Mouse (Mus musculus) gastrocnemius, adult 2 months (tissue): Measurements from ENCODE around the gene Gm49486. TPM values are rescaled to one million over a fixed set of nuclear protein-coding genes. Genes with fewer than 3 reads are reported as not detected.

Source experiments
- DNase-seq: peaks from one replicate; pipeline ENCODE4 v3.0.0; 2022
- H3K27ac ChIP-seq: fragments of 200-600 bp; 2 replicates; pipeline ENCODE4 v1.8.1; 2022; ENCODE audit warnings: mild to moderate bottlenecking
- H3K4me3 ChIP-seq: fragments of 200-600 bp; 2 replicates; pipeline ENCODE4 v1.8.1; 2022; ENCODE audit warnings: mild to moderate bottlenecking, moderate library complexity
- CTCF ChIP-seq: fragments of 200-600 bp; IDR thresholded peaks from 2 replicates; pipeline ENCODE4 v1.8.1; 2022; ENCODE audit warnings: antibody characterized with exemption, mild to moderate bottlenecking, moderate library complexity
- intact Hi-C: fragments of 180-260 bp; cut with DNase I; formaldehyde crosslinking; loops from one replicate; pipeline ENCODE4 v1.15.1; 2025
- long read RNA-seq, 2 experiments: library from polyadenylated mRNA; stranded (forward); transcript quantifications; one replicate each; pipeline ENCODE4 v2.0.0; 2021
- total RNA-seq, 2 experiments: library from RNA; stranded (reverse); gene quantifications; 2 replicates each; pipeline ENCODE4 v1.2.3; 2021

Gene Gm49486
- total RNA-seq: 1 to 10 TPM in 1 of 2 experiments, under 1 TPM in 1; 0.10 to 1.0 TPM
- long read RNA-seq, experiment 1: 0 reads
- long read RNA-seq, experiment 2: 0 reads

DNA sequence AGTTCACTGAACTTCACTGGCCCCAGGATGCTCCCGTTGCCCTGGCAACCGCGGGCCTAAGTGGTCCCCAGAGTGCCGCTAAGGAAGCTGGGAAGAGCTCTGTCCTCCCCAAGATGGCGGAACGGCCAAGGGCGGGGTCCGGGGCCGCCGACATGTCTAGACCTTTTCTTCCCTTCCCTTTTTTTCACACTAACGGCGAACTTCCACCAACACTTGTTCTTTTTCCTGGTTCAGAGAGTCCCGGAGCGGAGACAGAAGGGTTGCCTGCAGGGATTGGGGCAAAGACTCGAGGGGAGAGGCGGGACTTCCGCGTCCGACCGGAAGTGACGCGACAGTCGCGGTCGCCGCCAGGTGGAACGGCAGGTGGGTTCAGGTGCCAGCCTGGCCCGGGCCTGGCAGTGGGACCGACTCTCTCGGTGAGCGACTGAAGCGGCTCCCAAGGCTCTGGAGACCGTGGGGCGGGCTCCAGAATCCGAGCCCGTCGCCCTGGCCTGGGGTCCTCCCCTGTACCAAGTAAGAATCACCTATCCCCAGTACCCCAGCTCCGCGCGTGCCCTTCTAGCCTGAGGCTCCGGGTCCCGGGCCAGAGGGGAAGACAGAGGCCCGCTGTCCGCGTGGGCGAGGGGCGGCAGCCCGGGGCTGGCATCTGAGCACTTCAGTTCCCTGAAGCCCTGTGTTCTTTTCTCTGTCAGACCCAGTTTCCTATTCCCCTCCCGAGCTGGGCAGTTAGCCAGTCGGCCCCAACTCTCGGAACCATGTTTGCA is at the start of gene Gm49486, which contains the start of gene Pick1:
TSS of gene Gm49486 (plus strand) at position 334 of the 764 bp plus-strand sequence.
TSS of gene Pick1 (plus strand) at position 116 of the 764 bp plus-strand sequence.
- Histone ChIP-seq H3K27ac (peak within 1 kb of the TSS; percentile 98), H3K4me3 (peak within 1 kb of the TSS; percentile 83)
- no peak for TF ChIP-seq CTCF
- peak; percentile 93 for DNase-seq
- intact Hi-C loops: no loop called here

DNA sequence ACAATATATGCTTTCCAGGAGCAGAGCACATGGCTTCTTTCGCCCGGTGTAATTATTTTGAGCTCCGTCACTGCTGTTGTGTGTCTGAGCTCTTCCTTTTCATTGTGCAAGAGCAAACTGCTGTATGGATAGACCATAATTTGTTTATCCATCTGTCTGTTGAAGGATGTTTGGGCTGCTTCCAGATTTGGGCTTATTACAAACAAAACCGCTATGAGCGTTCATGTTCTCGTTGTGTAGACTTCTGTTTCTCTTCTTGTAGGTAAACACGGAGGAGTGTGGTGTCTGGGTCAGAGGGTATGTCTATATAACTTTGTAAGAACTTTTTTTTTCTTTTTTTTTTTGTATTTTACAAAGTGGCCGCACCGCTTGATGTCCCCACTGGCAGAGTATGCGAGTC is 44.0 kb upstream of the Gm49486 start:
- H3K27ac ChIP-seq: no peak overlapping the region
- no peak for TF ChIP-seq CTCF
- H3K4me3 ChIP-seq: no peak overlapping the region
- intact Hi-C loops: no loop called here
- DNase-seq: no peak

DNA sequence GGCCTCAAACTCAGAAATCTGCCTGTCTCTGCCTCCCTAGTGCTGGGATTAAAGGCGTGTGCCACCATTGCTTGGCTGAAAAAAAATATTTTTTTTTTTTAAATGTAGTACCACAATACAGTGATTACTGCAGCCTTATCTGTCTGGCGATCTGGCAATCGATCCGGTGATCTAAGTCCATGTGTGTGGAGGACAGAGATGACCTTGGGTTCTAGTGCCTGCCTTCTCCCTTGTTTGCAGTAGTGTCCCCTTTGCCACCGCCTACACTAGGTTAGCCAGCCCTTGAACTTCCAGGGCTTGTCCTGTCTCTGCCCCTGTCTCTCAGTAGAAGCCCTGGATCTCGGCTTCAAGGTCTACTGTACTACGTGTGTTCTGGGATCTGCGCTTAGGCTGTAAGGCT is 41.4 kb upstream of the Gm49486 start:
- no peak for DNase-seq
- intact Hi-C loops: no loop called here
- Histone ChIP-seq H3K27ac (no peak overlapping the region), H3K4me3 (no peak overlapping the region)
- TF ChIP-seq CTCF: no peak

DNA sequence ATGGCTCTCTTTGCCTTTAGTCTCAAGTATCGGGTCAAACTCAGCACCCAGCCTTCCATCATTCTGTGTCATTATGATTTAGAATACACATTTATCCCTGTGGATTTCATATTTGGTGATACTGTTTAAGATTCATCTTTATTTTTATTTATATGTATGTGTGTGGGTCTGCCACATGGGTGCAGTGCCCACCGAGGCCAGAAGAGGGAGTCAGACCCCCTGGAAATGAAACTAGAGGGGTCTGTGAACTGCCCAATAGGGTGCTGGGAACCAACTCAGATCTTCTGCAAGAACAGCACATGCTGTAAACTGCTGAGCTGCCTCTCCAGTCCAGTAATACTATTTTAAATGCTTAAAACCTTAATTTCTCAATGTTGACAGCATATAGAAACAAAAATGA is 37.8 kb upstream of the Gm49486 start:
- intact Hi-C loops: no loop called here
- no peak for TF ChIP-seq CTCF
- DNase-seq: no peak
- no peak overlapping the region for H3K27ac ChIP-seq
- H3K4me3 ChIP-seq: no peak overlapping the region

DNA sequence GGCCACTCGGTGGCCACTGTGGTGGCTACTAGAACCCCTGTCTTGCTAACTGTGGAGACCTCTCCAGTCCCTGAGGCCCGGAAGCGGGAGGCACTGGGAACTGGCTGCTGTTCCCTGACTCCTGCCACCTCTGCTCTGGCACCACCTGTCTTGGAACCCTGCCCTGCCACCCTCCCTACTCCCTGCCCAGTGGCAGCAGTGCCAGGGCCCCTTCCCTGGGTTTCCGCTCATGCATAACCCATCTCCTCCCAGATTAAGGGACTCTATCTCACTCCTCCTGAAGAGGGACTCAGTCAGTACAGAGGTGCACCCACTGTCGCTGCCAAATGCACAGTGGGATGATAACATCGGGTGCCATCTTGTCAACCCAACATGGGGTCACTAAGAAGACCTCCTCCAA is 36.7 kb upstream of the Gm49486 start:
- no peak for TF ChIP-seq CTCF
- Histone ChIP-seq H3K27ac (peak overlapping the region; percentile 46; the same call in 1 of the 2 replicates), H3K4me3 (no peak overlapping the region)
- DNase-seq: no peak
- intact Hi-C loops: no loop called here

DNA sequence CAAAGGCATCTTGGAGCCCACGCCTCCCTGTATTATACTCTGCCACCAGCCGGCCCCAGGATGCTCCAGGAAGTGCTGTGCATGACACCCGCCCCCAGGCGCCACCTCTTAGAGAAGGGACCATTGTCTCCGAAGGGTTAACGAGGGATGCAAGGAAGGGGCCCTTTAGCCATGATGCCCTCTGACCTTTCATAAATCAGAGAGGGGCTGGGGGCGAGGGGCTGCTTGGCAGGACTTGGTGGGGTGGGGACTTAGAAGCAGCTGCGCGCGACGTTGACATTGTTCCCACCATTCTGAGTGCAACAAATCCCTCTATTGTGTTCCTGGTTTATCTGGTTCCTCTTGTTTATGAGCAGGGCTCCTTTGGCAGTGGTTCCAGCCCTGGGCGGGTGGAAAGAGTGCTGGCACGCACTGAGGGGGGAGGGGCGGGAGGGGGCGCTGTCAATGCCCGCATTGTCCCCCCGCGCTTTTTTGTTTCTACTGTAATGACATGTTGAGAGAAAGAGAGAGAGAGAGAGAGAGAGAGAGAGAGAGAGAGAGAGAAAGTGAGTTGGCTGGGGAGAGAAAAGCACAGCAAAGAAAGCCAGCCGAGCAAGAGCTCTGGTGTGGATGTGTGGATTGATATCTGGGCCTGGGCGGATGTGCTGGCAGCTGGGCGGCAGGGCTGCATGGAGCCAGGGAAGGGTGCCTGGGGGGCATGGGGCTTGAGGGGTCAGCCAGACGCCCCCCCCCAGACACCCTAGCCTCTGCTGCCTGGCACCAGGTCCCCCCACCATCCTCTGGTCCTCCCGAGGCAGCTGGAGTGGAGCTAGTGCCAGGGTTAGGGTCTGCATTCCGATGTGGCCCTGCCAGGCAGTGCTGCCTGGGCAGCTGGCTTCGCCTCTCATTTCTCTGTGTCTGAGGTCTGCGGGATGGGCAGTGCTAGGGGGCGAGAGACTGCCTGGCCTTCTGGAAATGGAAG is 36.0 kb upstream of the Gm49486 start:
- DNase-seq: peak; percentile 43
- intact Hi-C loops: no loop called here
- no peak for TF ChIP-seq CTCF
- H3K4me3 ChIP-seq: no peak overlapping the region
- peak overlapping the region; percentile 68 for H3K27ac ChIP-seq

DNA sequence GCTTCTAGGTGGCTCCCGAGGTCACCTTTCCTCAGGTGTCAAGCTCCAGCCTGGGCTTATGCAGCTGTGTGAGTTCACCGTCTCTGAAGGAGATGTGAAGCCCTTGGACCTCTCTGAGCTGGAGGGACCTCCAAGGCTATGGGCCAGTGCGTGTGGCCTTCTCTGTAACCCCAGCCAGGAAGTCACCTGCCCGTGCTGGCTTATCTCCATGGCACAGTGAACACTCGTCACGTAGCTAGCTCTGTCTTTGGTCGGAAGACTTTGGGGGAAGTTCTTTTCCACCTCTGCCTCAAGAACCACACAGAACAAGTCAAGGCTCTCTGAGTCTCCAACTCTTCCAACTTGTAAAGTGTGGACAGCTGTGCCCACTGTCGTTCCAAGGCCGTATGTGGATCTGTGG is 35.1 kb upstream of the Gm49486 start:
- no peak for TF ChIP-seq CTCF
- intact Hi-C loops: no loop called here
- Histone ChIP-seq H3K4me3 (no peak overlapping the region), H3K27ac (peak overlapping the region; percentile 68)
- DNase-seq: no peak

DNA sequence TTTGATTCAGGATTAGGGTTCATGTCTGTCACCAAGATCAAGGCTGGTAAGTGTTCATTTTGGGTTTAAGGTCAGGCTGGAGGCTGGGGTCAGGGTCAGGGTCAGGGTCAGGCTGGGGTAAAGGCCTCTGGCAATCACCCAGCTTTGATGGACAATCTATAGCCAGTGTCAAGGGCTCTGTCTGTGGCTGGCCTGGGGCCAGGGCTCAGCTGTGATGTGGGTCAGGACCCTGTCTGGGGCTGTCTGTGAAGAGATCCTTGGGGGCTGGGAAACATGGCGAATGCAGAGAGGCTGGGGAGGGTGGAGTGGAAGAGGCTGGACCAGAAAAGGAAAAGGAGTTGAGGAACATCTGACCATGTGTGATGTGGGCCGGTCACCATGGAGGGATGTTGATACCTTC is 34.2 kb upstream of the Gm49486 start:
- intact Hi-C loops: no loop called here
- no peak for TF ChIP-seq CTCF
- Histone ChIP-seq H3K27ac (no peak overlapping the region), H3K4me3 (no peak overlapping the region)
- no peak for DNase-seq

DNA sequence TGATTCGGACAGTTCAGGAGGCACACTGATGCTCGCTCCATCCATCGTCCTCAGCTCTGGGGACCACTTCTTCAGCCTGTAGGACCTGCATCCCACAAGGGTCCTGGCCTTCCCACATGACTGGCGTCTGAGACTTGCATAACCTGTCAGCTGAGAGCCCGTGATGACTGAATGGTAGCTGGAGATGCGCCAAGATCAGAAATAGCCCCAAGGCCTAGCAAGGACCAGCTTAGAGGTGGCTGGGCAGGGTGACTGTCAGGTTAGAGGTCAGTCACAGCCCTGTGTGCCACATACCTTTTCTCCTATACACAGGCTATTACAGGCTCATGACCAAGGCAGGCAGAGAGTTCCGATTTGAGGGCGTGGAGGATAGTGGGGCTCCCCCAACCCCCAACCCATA is 33.7 kb upstream of the Gm49486 start:
- H3K4me3 ChIP-seq: no peak overlapping the region
- peak; percentile 67 for DNase-seq
- peak overlapping the region; percentile 38 for H3K27ac ChIP-seq
- TF ChIP-seq CTCF: no peak
- intact Hi-C loops: no loop called here

DNA sequence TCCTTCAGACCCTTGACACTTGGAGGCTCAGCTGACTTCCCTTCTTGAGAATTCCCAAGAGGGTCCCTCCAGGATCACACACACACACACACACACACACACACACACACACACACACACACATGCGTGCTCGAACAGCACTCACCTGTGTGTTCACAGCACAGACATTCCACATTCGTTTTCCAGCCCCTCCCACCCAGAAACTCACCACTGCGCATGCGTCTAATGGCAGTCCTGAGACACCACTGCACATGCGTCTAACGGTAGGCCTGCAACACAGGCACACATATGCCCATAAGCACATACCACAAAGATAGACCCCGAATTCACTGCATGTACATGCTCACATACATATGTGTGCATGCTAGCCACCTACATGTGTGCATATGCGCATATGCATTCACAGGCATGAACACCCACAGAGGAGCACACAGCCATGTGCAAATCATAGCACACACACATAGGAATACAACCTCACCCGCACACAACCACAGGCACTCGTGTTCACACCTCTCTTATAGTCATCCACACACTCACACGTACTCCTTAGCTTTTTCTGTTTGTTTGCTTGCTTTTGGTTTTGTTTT is 29.7 kb upstream of the Gm49486 start:
- H3K27ac ChIP-seq: no peak overlapping the region
- intact Hi-C loops: no loop called here
- TF ChIP-seq CTCF: no peak
- H3K4me3 ChIP-seq: no peak overlapping the region
- no peak for DNase-seq

DNA sequence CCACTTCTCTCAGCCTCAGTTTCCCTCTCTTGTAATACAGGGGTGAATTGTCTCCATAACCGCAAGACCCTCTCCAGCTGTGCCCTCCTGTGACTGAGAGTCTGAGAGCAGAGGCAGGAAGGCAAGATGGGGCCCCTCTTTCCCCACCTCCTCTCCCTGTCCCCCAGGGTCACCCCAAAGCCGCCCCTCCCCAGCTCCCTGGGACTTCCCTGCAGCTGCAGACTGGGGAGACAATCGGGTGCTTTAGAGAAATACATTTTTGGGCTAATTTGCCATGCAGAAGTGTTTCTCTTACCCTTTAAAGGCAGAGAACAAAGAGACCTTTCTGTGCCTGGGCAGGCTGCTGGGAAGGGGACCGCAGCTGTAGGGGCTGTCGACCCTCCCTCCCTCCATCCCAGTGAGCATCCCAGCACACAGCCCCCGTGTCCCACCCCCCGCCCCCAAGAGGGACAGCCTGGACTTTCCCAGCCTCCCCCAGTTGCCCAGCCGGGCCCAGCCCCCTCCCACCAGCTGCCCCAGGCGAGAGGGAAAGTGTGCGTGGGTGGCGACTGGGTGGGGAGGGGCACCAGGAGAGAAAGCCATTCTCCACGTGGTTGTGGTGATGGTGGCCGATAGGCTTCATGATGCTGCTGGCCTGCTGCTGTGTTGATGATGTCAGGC is 27.6 kb upstream of the Gm49486 start:
- Histone ChIP-seq H3K27ac (peak overlapping the region; percentile 38; the same call in 1 of the 2 replicates), H3K4me3 (no peak overlapping the region)
- no peak for DNase-seq
- intact Hi-C loops: no loop called here
- no peak for TF ChIP-seq CTCF

DNA sequence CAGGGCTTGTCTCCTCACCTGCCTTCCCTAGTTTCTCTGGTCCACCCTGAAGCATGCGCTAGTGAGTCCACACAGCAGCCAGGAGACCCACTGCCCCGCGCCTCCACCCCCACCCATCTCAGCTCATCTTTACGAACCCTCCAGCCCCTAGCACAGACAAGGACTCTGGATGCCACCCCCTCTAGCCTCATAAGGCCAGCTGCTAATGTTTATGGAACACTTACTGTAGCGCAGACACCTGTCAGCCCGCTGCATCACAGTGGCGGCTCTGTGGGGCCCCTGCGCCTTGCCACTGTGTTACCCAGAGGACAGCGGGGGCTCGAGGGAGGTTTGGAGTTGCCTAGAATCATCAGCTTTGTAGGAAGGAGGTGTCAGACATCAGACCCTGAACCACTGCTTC is 26.6 kb upstream of the Gm49486 start:
- intact Hi-C loops: no loop called here
- Histone ChIP-seq H3K4me3 (no peak overlapping the region), H3K27ac (no peak overlapping the region)
- DNase-seq: no peak
- TF ChIP-seq CTCF: no peak
